Mouse (Mus musculus): ENCODE measurements around the gene Zfp735. TPM values are rescaled to one million over a fixed set of nuclear protein-coding genes. Genes with fewer than 3 reads are reported as not detected.

Zfp735 gene
- not detected for polyA plus RNA-seq (2014; fragmentation: Illumina TruSeq; extraction: RNeasy Lipid Tissue Mini Kit (QIAGEN cat#74804); ENCODE audit: insufficient read depth, low read depth, low replicate concordance)

DNA sequence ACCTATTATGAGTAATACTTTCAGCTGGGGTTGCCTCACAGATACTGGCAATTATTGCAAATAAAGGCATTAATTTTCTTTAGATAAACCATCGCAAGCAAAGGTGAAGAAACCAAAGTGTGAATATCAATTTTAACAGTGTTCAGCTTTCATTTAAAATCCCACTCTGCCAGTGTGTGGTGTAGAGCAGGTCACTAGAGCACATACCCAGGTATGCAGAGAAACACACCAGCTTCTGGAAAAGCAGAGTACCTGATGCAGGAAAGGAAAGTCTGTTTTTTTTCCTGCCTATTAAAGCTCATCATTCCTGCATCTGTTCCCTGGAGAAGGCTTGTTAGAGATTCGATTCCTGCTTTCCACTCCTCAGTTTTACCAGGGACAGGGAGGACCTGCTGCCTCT lies at the start of gene Zfp735:
Gene Zfp735, plus strand, starts transcription at position 301 of the 400 bp plus-strand sequence.

Other genes with a start within 250 kb of the Zfp735 start
- gene Olfr380, start 231.3 kb upstream of the Zfp735 start, polyA plus RNA-seq (2014; fragmentation: Illumina TruSeq; extraction: RNeasy Lipid Tissue Mini Kit (QIAGEN cat#74804); ENCODE audit: insufficient read depth, low read depth, low replicate concordance) = not detected
- gene Olfr381, start 197.2 kb upstream of the Zfp735 start, polyA plus RNA-seq (2014; fragmentation: Illumina TruSeq; extraction: RNeasy Lipid Tissue Mini Kit (QIAGEN cat#74804); ENCODE audit: insufficient read depth, low read depth, low replicate concordance) = not detected
- not detected for gene Olfr382, start 171.6 kb upstream of the Zfp735 start, polyA plus RNA-seq (2014; fragmentation: Illumina TruSeq; extraction: RNeasy Lipid Tissue Mini Kit (QIAGEN cat#74804); ENCODE audit: insufficient read depth, low read depth, low replicate concordance)
- gene Olfr385, start 95.8 kb upstream of the Zfp735 start, polyA plus RNA-seq (2014; fragmentation: Illumina TruSeq; extraction: RNeasy Lipid Tissue Mini Kit (QIAGEN cat#74804); ENCODE audit: insufficient read depth, low read depth, low replicate concordance) = not detected
- not detected for gene Olfr384, start 90.2 kb upstream of the Zfp735 start, polyA plus RNA-seq (2014; fragmentation: Illumina TruSeq; extraction: RNeasy Lipid Tissue Mini Kit (QIAGEN cat#74804); ENCODE audit: insufficient read depth, low read depth, low replicate concordance)
- not detected for gene Olfr389, start 91.9 kb downstream of the Zfp735 start, polyA plus RNA-seq (2014; fragmentation: Illumina TruSeq; extraction: RNeasy Lipid Tissue Mini Kit (QIAGEN cat#74804); ENCODE audit: insufficient read depth, low read depth, low replicate concordance)
- not detected for gene Olfr390, start 94.2 kb downstream of the Zfp735 start, polyA plus RNA-seq (2014; fragmentation: Illumina TruSeq; extraction: RNeasy Lipid Tissue Mini Kit (QIAGEN cat#74804); ENCODE audit: insufficient read depth, low read depth, low replicate concordance)
- not detected for gene Olfr391-ps, start 114.3 kb downstream of the Zfp735 start, polyA plus RNA-seq (2014; fragmentation: Illumina TruSeq; extraction: RNeasy Lipid Tissue Mini Kit (QIAGEN cat#74804); ENCODE audit: insufficient read depth, low read depth, low replicate concordance)
- gene Olfr392, start 128.3 kb downstream of the Zfp735 start, polyA plus RNA-seq (2014; fragmentation: Illumina TruSeq; extraction: RNeasy Lipid Tissue Mini Kit (QIAGEN cat#74804); ENCODE audit: insufficient read depth, low read depth, low replicate concordance) = not detected
- gene Olfr393, start 162.7 kb downstream of the Zfp735 start, polyA plus RNA-seq (2014; fragmentation: Illumina TruSeq; extraction: RNeasy Lipid Tissue Mini Kit (QIAGEN cat#74804); ENCODE audit: insufficient read depth, low read depth, low replicate concordance) = not detected
- not detected for gene Olfr394, start 202.0 kb downstream of the Zfp735 start, polyA plus RNA-seq (2014; fragmentation: Illumina TruSeq; extraction: RNeasy Lipid Tissue Mini Kit (QIAGEN cat#74804); ENCODE audit: insufficient read depth, low read depth, low replicate concordance)
- gene Olfr395, start 220.5 kb downstream of the Zfp735 start, polyA plus RNA-seq (2014; fragmentation: Illumina TruSeq; extraction: RNeasy Lipid Tissue Mini Kit (QIAGEN cat#74804); ENCODE audit: insufficient read depth, low read depth, low replicate concordance) = not detected
- gene Olfr23, start 247.9 kb downstream of the Zfp735 start, polyA plus RNA-seq (2014; fragmentation: Illumina TruSeq; extraction: RNeasy Lipid Tissue Mini Kit (QIAGEN cat#74804); ENCODE audit: insufficient read depth, low read depth, low replicate concordance) = not detected